Mouse (Mus musculus) urinary bladder, adult 18-20 months (tissue): ENCODE data around the gene Rabep2.
"Not testable (repeated sequence)": the region's sequence is repeated elsewhere in the genome, so short reads cannot be mapped to it uniquely, and the experiment has no call there.

Experiments
- DNase-seq, 2 experiments: peaks; one replicate each; pipeline ENCODE4 v3.0.0; 2022; ENCODE audit warnings: low spot score in 2 of 2, mixed read lengths in 2 of 2

Rabep2 gene

DNA sequence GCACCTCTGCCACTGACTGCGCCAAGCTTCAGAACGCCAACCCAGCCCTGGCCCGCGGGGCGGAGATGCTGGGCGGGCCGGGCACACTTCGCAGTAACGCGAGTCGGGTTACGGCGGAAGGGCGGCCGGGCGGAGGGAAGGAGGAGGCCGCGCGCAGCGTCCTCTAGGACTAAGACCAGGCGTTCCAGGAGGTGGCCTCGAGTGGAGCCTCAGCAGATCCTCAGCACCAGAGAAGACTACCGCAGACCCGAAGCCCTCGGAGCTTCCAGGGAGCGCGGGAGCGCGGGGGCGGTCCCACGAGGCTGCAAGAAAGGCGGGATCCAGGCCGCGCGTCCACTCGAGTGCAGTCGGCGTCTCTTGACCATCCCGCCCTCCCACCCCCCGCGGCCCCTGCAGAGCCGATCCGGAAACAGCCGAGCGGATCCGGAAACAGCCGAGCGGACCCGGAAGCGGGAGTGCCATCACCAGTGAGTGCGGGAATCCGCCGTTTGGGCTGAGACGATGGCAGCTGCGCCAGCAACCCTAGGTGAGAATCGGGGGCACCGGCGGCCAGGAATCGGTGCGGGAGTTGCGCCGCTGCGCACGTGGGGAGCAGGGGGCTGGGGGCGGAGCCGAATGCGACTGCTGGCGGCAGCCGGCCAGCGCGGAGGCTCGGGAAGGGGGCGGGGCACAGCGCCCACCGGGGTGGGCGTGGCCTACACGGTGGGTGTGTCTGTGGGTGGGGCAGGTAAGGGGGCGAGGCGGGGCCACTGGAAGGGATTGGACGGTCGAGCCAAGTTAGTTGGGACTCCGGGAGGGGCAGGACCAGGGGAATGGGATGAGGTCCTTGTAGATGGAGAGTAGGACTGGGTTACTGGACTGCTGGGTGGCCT, at the start of gene Rabep2:
TSS of gene Rabep2 (plus strand) at position 129 of the 872 bp plus-strand sequence.
- peak; percentile 91 to 98 for DNase-seq

- no peak for DNase-seq
Measured at GRCm38 (mm10) chr7:126383565-126383964, 45.0 kb upstream of the Rabep2 start.

DNA sequence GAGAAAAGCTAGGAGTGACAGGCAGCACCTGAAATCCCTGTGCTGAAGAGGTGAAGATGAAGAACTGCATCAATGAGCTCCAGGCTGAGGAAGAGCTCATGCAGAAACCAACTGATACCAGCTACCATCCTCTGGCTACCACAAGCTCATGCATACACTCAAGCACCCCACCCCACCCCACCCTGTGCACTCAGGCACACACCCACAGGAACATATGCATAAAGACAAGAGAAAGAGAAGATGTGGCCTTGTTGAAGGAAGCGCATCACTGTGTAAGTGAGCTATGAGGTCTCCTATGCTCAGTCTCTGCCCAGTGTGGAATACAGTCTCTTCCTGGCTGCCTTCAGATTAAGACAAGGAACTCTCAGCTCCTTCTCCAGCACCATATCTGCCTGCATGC, 40.4 kb upstream of the Rabep2 start:
- no peak for DNase-seq

DNA sequence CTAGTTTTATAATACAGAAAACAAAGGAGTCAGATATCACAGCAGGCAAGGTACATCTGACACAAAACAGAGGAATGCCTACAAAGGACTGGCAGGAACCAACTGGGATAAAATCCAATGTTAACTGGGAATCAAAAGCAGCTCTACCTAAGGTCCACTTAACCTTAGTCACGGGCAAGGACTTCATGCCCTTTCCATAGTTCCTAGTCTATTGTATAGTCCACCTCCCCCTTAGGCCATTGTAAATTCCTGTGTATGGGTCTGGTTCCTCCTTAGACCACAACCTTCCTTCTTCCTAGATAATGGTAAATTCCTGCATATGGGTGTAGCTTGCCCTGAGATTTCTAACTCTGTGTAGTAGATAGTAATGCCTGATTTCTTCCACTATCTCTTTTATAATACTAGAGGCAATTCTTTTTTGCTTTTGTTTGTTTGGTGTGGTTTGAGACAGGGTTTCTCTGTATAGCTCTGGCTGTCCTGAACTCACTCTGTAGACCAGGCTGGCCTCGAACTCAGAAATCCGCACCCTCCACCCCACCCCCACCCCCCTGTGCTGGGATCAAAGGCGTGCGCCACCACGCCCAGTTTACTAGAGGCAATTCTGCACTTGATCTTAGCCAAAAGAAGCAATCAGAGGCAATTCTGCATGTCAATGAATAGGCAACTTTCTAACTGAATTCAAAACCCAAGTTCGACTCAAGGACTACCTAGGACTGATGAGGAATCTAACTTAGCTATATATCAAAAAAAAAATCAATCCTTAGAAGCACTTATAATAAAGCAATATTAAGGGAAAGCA, 36.3 kb upstream of the Rabep2 start:
- not testable (repeated sequence) for DNase-seq

DNA sequence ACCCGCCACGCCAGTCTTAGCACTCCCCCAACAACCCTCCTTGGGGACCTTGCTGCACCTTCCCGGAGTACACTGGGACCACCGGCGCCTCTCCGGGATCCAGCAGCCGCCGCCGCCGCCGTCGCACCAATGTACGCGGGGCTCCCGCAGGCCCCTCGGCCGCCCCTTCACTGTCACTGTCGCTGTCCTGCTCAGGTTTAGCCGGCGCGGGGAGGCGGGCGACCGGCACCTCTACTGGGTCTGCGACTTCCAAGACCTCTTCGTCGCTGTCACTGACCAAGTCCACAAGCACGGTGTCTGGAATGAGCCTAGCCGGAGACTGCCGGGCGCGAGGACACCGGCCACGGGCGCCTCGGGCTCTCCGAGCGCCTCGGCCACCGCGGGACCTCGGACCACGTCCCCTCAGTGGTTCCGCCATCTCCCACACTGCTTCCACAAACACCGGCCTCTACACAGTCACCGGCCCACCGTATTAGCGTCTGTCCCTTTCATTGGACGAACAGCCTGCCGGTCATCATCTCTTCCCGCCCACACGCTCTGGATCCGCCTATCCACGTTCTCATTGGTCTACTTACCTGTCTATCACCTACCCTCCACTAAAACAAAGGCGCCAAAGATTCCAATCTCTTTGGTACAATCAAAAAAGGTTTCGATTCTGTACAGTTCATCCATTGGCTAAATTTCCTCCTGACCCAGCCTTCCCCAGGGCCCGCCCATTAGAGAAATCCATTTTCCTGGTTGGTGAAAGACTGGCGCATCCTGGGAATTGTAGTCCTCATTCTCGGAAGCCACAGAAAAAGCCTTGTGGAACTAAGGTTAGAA, 32.0 kb upstream of the Rabep2 start, which contains the start of gene Nfatc2ip:
TSS of gene Nfatc2ip (minus strand) at position 440 of the 822 bp plus-strand sequence.
- DNase-seq: peak; percentile 92 to 95

GRCm38 (mm10) chr7:126397221-126397620, 31.3 kb upstream of the Rabep2 start:
- no peak for DNase-seq

DNA sequence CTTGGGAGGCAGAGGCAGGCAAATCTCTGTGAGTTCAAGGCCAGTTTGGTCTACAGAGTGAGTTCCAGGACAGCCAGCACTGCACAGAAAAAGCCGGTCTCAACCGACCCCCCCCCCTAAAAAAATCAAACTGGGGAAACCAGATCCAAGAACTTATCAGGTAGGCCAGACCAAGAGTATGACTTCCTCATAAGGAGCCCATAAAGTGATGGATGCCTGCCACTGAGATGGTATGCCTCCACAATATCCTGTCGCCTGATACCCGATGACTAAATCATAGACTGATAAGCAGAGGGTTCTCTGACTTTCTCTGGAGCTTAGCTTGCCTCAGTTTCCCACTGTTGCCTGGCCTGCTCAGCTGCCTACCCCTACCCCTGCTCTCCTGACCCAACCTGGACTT, 30.7 kb upstream of the Rabep2 start:
- DNase-seq: no peak

DNA sequence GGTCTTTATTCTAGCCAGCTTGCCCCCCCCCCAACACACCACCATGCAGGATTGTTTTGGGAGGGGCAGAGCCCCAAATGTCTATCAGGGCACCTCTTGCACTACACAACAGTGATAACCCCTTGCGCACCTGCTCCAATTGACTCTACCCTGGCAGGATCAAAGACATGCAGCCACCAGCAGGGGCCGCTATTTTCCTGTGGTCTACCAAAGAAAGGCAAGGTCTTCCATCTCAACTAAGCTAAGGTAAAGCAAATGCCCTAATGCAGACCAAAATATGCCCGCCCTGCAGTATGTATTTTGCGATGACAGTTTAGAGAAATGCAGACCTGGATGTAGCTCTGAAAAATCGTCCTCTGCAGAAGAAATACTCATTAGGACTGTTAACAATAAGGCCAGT, 29.0 kb upstream of the Rabep2 start:
- peak; percentile 56 to 70 for DNase-seq

DNA sequence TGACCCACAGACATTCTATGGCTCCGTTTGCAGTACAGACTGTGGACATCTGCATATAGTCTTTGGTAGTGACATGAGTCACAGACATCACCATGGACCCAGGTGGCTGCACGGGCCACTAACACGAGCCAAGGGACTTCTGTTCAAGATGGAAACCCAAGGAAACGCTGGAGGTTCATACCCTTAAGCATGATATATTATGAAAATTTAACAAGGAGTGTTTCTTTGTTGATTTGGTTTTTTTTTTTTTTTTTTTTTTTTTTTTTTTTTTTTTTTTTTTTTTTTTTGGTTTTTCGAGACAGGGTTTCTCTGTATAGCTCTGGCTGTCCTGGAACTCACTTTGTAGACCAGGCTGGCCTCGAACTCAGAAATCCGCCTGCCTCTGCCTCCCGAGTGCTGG, 26.0 kb upstream of the Rabep2 start:
- not testable (repeated sequence) for DNase-seq

DNA sequence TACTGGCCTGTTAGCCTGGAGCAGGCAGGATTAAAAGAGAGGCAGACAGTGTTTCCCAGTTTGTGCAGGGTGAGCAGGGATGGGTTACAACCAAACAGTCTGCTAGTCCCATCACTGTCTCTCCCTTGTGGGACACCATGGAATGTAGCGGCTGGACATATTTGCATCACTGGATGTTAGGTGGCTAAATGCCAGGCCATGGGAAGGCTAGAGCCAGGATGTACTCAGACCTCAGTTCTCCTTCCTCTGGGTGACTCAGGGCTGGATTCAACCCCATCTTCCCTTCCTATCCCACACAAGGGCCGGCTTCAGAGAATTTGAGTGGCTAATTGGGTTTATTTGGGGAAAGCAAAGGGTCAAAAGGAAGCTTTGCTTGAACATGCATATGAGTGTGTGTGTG, 19.9 kb upstream of the Rabep2 start:
- DNase-seq: no peak

DNA sequence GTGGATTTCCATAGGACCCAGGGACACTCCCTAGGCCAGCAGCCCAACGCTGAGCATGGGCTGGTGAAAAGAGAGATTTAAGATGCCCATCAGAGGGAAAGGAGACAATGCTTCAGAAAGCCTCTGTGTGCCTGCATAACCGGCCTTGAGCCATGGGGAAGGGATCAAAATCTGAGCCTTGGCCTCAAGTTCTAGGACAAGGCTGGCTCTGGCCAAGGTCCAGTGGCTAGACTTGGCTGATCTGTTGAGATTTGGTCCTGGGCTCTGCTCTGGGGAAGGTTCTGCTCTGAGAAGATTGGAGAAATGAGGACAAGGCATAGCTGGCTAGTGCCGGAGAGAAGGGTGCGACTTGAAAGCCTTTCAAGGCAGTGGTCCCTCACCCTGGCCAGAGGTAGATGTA, 17.5 kb upstream of the Rabep2 start:
- no peak for DNase-seq

- no peak for DNase-seq
Measured at GRCm38 (mm10) chr7:126414725-126415124, 13.8 kb upstream of the Rabep2 start, which contains the start of gene Cd19. Gene Cd19, minus strand, starts transcription at chr7:126414889.

DNA sequence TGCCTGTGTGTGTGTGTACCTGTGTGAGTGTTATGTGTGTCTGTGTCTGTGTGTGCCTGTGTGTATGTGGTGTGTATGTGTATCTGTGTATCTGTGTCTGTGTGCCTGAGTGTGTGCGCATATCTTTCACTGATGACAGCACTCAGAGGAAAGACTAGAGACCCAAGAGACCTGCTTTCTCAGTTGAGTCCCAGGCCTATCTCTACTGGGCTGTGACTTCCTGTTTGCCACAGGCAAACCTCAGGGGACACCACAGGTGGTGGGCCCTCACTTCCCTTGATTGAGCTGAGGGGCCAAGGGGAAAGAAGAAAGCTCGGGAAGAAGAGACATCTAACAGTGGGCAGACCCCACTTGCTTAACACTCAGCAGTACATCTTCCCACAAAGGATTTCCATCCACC, 11.9 kb upstream of the Rabep2 start:
- no peak for DNase-seq

- no peak for DNase-seq
Measured at GRCm38 (mm10) chr7:126417045-126417444, 11.5 kb upstream of the Rabep2 start.

- DNase-seq: no peak
Measured at GRCm38 (mm10) chr7:126417606-126418005, 11.0 kb upstream of the Rabep2 start.

GRCm38 (mm10) chr7:126418496-126418895, 10.1 kb upstream of the Rabep2 start:
- no peak for DNase-seq

DNA sequence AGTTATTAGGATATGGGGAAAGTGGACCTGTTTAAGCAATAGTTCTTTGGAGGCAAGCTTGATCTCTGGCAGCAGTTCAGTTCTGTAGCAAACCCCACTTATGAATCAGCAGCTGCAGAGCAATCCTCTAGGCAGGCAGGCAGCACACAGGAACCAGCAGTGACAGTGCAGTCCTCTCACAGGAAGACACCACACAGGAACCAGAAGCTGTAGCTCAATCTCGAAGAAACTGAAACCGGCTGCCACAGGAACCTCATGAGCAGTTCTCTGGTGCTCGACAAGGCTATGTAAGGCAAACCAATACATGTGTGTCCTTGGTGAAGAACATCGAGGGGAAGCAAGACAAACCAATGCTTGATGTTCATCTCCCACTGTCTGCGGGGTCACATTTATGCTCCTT, 6.8 kb upstream of the Rabep2 start:
- DNase-seq: no peak

GRCm38 (mm10) chr7:126424161-126424560, 4.4 kb upstream of the Rabep2 start:
- no peak for DNase-seq

DNA sequence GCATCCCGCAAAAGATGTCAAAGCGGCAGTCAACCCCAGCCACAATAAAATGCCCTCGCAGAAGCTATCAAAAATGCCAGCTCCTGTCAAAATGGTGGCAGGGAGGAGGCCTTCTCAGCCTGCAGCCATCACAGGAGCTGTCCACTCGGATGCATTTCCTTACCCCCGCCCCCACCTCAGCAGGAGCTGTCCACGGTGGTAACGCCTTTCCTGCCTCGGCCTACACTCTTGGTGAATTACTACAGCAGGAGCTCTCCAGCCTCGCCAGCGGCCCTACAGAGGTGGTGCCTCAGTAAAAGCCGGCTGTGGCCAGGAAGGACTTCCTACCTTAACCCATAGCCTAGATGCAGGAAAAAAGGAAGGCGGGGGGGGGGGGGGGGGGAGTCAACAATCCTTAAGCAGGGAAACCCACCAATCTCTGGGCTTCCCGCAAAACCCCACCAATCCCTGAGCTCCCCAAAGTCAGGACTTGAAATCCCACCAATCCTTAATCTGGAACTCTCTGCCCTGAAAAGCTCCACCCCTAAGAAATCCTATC, 1.2 kb upstream of the Rabep2 start:
- DNase-seq: no peak

- no peak for DNase-seq
Measured at GRCm38 (mm10) chr7:126428154-126428553, 405 bp upstream of the Rabep2 start.

- no peak for DNase-seq
Measured at GRCm38 (mm10) chr7:126429503-126429898, 942 bp downstream of the Rabep2 start.
